Mouse (Mus musculus) MEL (cell line): ENCODE measurements around the gene Rnf217.

Experiments used
- CHD2 ChIP-seq: IDR thresholded peaks from 2 replicates; pipeline ENCODE4 v1.6.1; 2011; ENCODE audit warnings: low read length, improper control_type of control experiment
- CTCF ChIP-seq, 3 experiments: IDR thresholded peaks in 2 of 3; conservative IDR thresholded peaks in 1 of 3; 2 replicates each; pipeline ENCODE4 v1.5.1; 2011 to 2012; ENCODE audit warnings: low read length in 3 of 3, low read depth in 2 of 3, mild to moderate bottlenecking in 2 of 3, improper control_type of control experiment in 1 of 3, inconsistent platforms in 1 of 3, mixed read lengths in 1 of 3, moderate library complexity in 1 of 3; ENCODE audit not compliant: control insufficient read depth in 1 of 3, insufficient read depth in 1 of 3, poor library complexity in 1 of 3, severe bottlenecking in 1 of 3
- E2F4 ChIP-seq: IDR thresholded peaks from 2 replicates; pipeline ENCODE4 v1.6.1; 2011; ENCODE audit warnings: low read depth, low read length, improper control_type of control experiment, borderline replicate concordance
- GATA1 ChIP-seq: IDR thresholded peaks from 2 replicates; pipeline ENCODE4 v1.6.1; 2011; ENCODE audit warnings: low read depth, low read length, improper control_type of control experiment
- HCFC1 ChIP-seq: IDR thresholded peaks from 2 replicates; pipeline ENCODE4 v1.6.1; 2012; ENCODE audit warnings: low read depth, mild to moderate bottlenecking, inconsistent platforms, low read length, improper control_type of control experiment, moderate library complexity
- RAD21 ChIP-seq: IDR thresholded peaks from 2 replicates; pipeline ENCODE4 v1.6.1; 2011; ENCODE audit warnings: mild to moderate bottlenecking, low read depth, low read length, improper control_type of control experiment
- SIN3A ChIP-seq: IDR thresholded peaks from 2 replicates; pipeline ENCODE4 v1.6.1; 2012; ENCODE audit warnings: low read length, improper control_type of control experiment, inconsistent platforms
- SMC3 ChIP-seq: IDR thresholded peaks from 2 replicates; pipeline ENCODE4 v1.6.1; 2011; ENCODE audit warnings: low read depth, low read length, improper control_type of control experiment

DNA sequence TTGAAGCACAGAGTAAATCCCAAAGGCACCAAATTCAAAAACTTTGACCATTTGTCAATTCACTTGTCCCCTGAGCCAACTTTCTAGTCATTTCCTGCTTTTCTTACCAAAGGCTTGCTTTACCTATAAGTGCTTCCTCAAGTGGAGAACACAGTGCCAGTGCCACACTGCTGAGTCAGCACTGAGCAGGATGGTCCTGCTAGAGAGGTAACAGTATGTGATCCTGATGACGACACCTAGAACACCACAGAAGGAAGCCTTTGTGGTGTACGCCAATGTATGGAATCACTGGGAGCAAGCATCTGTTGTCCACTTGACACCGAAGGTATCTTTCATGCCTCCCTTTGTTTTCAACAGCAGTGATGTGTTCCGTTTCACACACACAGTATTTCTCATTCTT is 90.8 kb downstream of the Rnf217 start:
- TF ChIP-seq GATA1: no peak
- TF ChIP-seq HCFC1: no peak
- TF ChIP-seq SIN3A: no peak
- TF ChIP-seq CTCF (IDR thresholded peaks at IDR 0.05 in 2 of 3, conservative IDR thresholded peaks at IDR 0.05 in 1 of 3; ENCODE audit: control insufficient read depth in 1 of 3, insufficient read depth in 1 of 3, low read depth in 2 of 3, low read length in 3 of 3, poor library complexity in 1 of 3, severe bottlenecking in 1 of 3): no peak
- no peak for TF ChIP-seq RAD21
- TF ChIP-seq CHD2: no peak
- TF ChIP-seq E2F4: no peak
- no peak for TF ChIP-seq SMC3
